Mouse (Mus musculus) intestine, embryonic 16.5 days (tissue): ENCODE measurements around the gene Sorbs1. TPM values are rescaled to one million over a fixed set of nuclear protein-coding genes. Genes with fewer than 3 reads are reported as not detected.

Experiments
- ATAC-seq: fragments of 200-750 bp; cut with Nextera tagmentation; 2 replicates; pipeline ENCODE4 v1.8.0; 2017; ENCODE audit warnings: moderate TSS enrichment, moderate library complexity
- H3K27ac ChIP-seq: fragments of 300-500 bp; sonication (generic); 2 replicates; pipeline ENCODE4 v1.5.1; 2014; ENCODE audit warnings: mild to moderate bottlenecking, low read length
- H3K27me3 ChIP-seq: fragments of 300-500 bp; sonication (generic); replicated peaks from 2 replicates; pipeline ENCODE4 v1.6.1; 2014; ENCODE audit warnings: low read length, control low read depth, mixed read lengths; ENCODE audit not compliant: control insufficient read depth, insufficient read depth
- H3K36me3 ChIP-seq: fragments of 300-500 bp; sonication (generic); 2 replicates; pipeline ENCODE4 v1.6.1; 2014; ENCODE audit warnings: low read length, control low read depth; ENCODE audit not compliant: control insufficient read depth, insufficient read depth
- H3K4me1 ChIP-seq: fragments of 300-500 bp; sonication (generic); 2 replicates; pipeline ENCODE4 v1.6.1; 2014; ENCODE audit warnings: low read length, control low read depth, mixed read lengths; ENCODE audit not compliant: control insufficient read depth, insufficient read depth
- H3K4me2 ChIP-seq: fragments of 300-500 bp; sonication (generic); 2 replicates; pipeline ENCODE4 v1.6.1; 2014; ENCODE audit warnings: low read depth, low read length, control low read depth
- H3K4me3 ChIP-seq: fragments of 300-500 bp; sonication (generic); 2 replicates; pipeline ENCODE4 v1.5.1; 2014; ENCODE audit warnings: mild to moderate bottlenecking, low read length
- H3K9ac ChIP-seq: fragments of 300-500 bp; sonication (generic); 2 replicates; pipeline ENCODE4 v1.6.1; 2014; ENCODE audit warnings: low read depth, low read length
- H3K9me3 ChIP-seq: fragments of 300-500 bp; sonication (generic); 2 replicates; pipeline ENCODE4 v1.6.1; 2016; ENCODE audit warnings: low read length, control low read depth; ENCODE audit not compliant: control insufficient read depth
- WGBS: fragments of 180-500 bp; shearing (Covaris S2); extraction: QIAGEN DNeasy Blood & Tissue Kit; methylation state at CpG from one replicate; pipeline ENCODE4 v1.1.7; 2014; 5-methylcytosine and 5-hydroxymethylcytosine counted together
- polyA plus RNA-seq: library from polyadenylated mRNA; unstranded; fragments of >200 nt; fragmentation: Nextera tagmentation; extraction: Ambion mirVana; gene quantifications from 2 replicates; pipeline ENCODE4 v1.2.1, GENCODE M21; 2015

The Sorbs1 gene
- polyA plus RNA-seq, 1 experiment from 2014 or later: 84.3 TPM

- H3K4me1 ChIP-seq: 0 out of 2 replicates have a peak, but pooled peaks cover 2% of the 10 kb centered on the region
- peak; percentile 47; the same call in 1 of the 2 replicates for ATAC-seq
- no peak overlapping the region for H3K9ac ChIP-seq
- H3K27ac ChIP-seq: no peak overlapping the region
- H3K27me3 ChIP-seq: no peaks in the 10 kb centered on the region
- H3K4me3 ChIP-seq: no peak overlapping the region
- no peak overlapping the region for H3K4me2 ChIP-seq
- H3K9me3 ChIP-seq: no peaks in the 10 kb centered on the region
- no peaks in the 10 kb centered on the region for H3K36me3 ChIP-seq
- WGBS: 81% methylated on average over 15 of the region's 15 CpGs
Observed at GRCm38 (mm10) chr19:40356536-40357522, 156.8 kb downstream of the Sorbs1 start.

- Histone ChIP-seq H3K4me2 (no peak overlapping the region), H3K4me1 (0 out of 2 replicates have a peak, but pooled peaks cover 3% of the 10 kb centered on the region), H3K9ac (no peak overlapping the region), H3K4me3 (no peak overlapping the region), H3K27ac (no peak overlapping the region), H3K27me3 (no peaks in the 10 kb centered on the region), H3K36me3 (0 out of 2 replicates have a peak, but pooled peaks cover 7% of the 10 kb centered on the region), H3K9me3 (no peaks in the 10 kb centered on the region)
- 90% methylated on average over 3 of the region's 3 CpGs for WGBS
- peak; percentile 73 for ATAC-seq
Observed at GRCm38 (mm10) chr19:40355075-40355474, 158.5 kb downstream of the Sorbs1 start.

GRCm38 (mm10) chr19:40352006-40352405, 161.6 kb downstream of the Sorbs1 start:
- no peak overlapping the region for H3K4me3 ChIP-seq
- no peak overlapping the region for H3K27ac ChIP-seq
- 0 out of 2 replicates have a peak, but pooled peaks cover 7% of the 10 kb centered on the region for H3K36me3 ChIP-seq
- H3K4me1 ChIP-seq: 0 out of 2 replicates have a peak, but pooled peaks cover 11% of the 10 kb centered on the region
- no peak overlapping the region for H3K9ac ChIP-seq
- H3K27me3 ChIP-seq: no peaks in the 10 kb centered on the region
- no peaks in the 10 kb centered on the region for H3K9me3 ChIP-seq
- ATAC-seq: no peak
- no peak overlapping the region for H3K4me2 ChIP-seq
- 84% methylated on average over 14 of the region's 14 CpGs for WGBS

GRCm38 (mm10) chr19:40350835-40351234, 162.7 kb downstream of the Sorbs1 start:
- ATAC-seq: no peak
- Histone ChIP-seq H3K4me2 (no peak overlapping the region), H3K27ac (no peak overlapping the region), H3K9me3 (no peaks in the 10 kb centered on the region), H3K9ac (no peak overlapping the region), H3K27me3 (no peaks in the 10 kb centered on the region), H3K4me3 (no peak overlapping the region), H3K4me1 (peaks cover 12% of the 10 kb centered on the region; the same call in 1 of the 2 replicates), H3K36me3 (0 out of 2 replicates have a peak, but pooled peaks cover 7% of the 10 kb centered on the region)
- WGBS: 85% methylated on average over 4 of the region's 4 CpGs

GRCm38 (mm10) chr19:40349713-40350671, 163.6 kb downstream of the Sorbs1 start:
- no peak for ATAC-seq
- Histone ChIP-seq H3K4me3 (no peak overlapping the region), H3K4me1 (peaks cover 12% of the 10 kb centered on the region; the same call in 1 of the 2 replicates), H3K9ac (no peak overlapping the region), H3K36me3 (0 out of 2 replicates have a peak, but pooled peaks cover 7% of the 10 kb centered on the region), H3K27me3 (no peaks in the 10 kb centered on the region), H3K27ac (peak overlapping the region; percentile 41; the same call in 1 of the 2 replicates), H3K9me3 (no peaks in the 10 kb centered on the region), H3K4me2 (no peak overlapping the region)
- 62% methylated on average over 16 of the region's 16 CpGs for WGBS

- peaks cover 12% of the 10 kb centered on the region; the same call in 1 of the 2 replicates for H3K4me1 ChIP-seq
- no peaks in the 10 kb centered on the region for H3K9me3 ChIP-seq
- H3K9ac ChIP-seq: no peak overlapping the region
- no peak overlapping the region for H3K4me2 ChIP-seq
- peak overlapping the region; percentile 92 for H3K27ac ChIP-seq
- no peak overlapping the region for H3K4me3 ChIP-seq
- WGBS: 61% methylated on average over 3 of the region's 3 CpGs
- no peak for ATAC-seq
- 0 out of 2 replicates have a peak, but pooled peaks cover 7% of the 10 kb centered on the region for H3K36me3 ChIP-seq
- H3K27me3 ChIP-seq: no peaks in the 10 kb centered on the region
Observed at GRCm38 (mm10) chr19:40349281-40349680, 164.3 kb downstream of the Sorbs1 start.

- no peak overlapping the region for H3K4me3 ChIP-seq
- no peak overlapping the region for H3K9ac ChIP-seq
- 47% methylated on average over 2 of the region's 2 CpGs for WGBS
- no peaks in the 10 kb centered on the region for H3K9me3 ChIP-seq
- H3K36me3 ChIP-seq: 0 out of 2 replicates have a peak, but pooled peaks cover 7% of the 10 kb centered on the region
- peak; percentile 75 for ATAC-seq
- peak overlapping the region; percentile 92 for H3K27ac ChIP-seq
- no peak overlapping the region for H3K4me2 ChIP-seq
- H3K27me3 ChIP-seq: no peaks in the 10 kb centered on the region
- peaks cover 12% of the 10 kb centered on the region; the same call in 1 of the 2 replicates for H3K4me1 ChIP-seq
Observed at GRCm38 (mm10) chr19:40348652-40349051, 164.9 kb downstream of the Sorbs1 start.

- 70% methylated on average over 7 of the region's 7 CpGs for WGBS
- Histone ChIP-seq H3K4me1 (peaks cover 12% of the 10 kb centered on the region; the same call in 1 of the 2 replicates), H3K9ac (no peak overlapping the region), H3K9me3 (no peaks in the 10 kb centered on the region), H3K36me3 (0 out of 2 replicates have a peak, but pooled peaks cover 7% of the 10 kb centered on the region), H3K27ac (peak overlapping the region; percentile 92), H3K4me2 (no peak overlapping the region), H3K4me3 (no peak overlapping the region), H3K27me3 (no peaks in the 10 kb centered on the region)
- ATAC-seq: peak; percentile 62
Observed at GRCm38 (mm10) chr19:40348175-40348574, 165.4 kb downstream of the Sorbs1 start.
